Mouse (Mus musculus) hindbrain, embryonic 16.5 days (tissue): ENCODE data around the gene Scube1. TPM values are rescaled to one million over a fixed set of nuclear protein-coding genes. Genes with fewer than 3 reads are reported as not detected.

ENCODE experiments used
- ATAC-seq: fragments of 200-750 bp; cut with Nextera tagmentation; 2 replicates; pipeline ENCODE4 v1.8.0; 2017; ENCODE audit warnings: moderate TSS enrichment, moderate library complexity
- H3K27ac ChIP-seq: fragments of 300-500 bp; sonication (generic); 2 replicates; pipeline ENCODE4 v1.5.1; 2014; ENCODE audit warnings: low read depth, mild to moderate bottlenecking, control low read depth, low read length, moderate library complexity
- H3K27me3 ChIP-seq: fragments of 300-500 bp; sonication (generic); replicated peaks from 2 replicates; pipeline ENCODE4 v1.6.1; 2014; ENCODE audit warnings: low read length; ENCODE audit not compliant: control insufficient read depth, insufficient read depth
- H3K36me3 ChIP-seq: fragments of 300-500 bp; sonication (generic); 2 replicates; pipeline ENCODE4 v1.6.1; 2014; ENCODE audit warnings: mild to moderate bottlenecking, low read length, moderate library complexity, mixed read lengths; ENCODE audit not compliant: control insufficient read depth, insufficient read depth
- H3K4me1 ChIP-seq: fragments of 300-500 bp; sonication (generic); 2 replicates; pipeline ENCODE4 v1.6.1; 2014; ENCODE audit warnings: low read depth, low read length; ENCODE audit not compliant: control insufficient read depth, insufficient read depth
- H3K4me2 ChIP-seq: fragments of 300-500 bp; sonication (generic); 2 replicates; pipeline ENCODE4 v1.6.1; 2014; ENCODE audit warnings: mild to moderate bottlenecking, low read length, control low read depth, moderate library complexity
- H3K4me3 ChIP-seq: fragments of 300-500 bp; sonication (generic); 2 replicates; pipeline ENCODE4 v1.5.1; 2014; ENCODE audit warnings: mild to moderate bottlenecking, low read length, control low read depth, moderate library complexity
- H3K9ac ChIP-seq: fragments of 300-500 bp; sonication (generic); 2 replicates; pipeline ENCODE4 v1.6.1; 2014; ENCODE audit warnings: low read depth, mild to moderate bottlenecking, control low read depth, low read length, moderate library complexity
- H3K9me3 ChIP-seq: fragments of 300-500 bp; sonication (generic); 2 replicates; pipeline ENCODE4 v1.6.1; 2014; ENCODE audit warnings: mild to moderate bottlenecking, low read length, moderate library complexity; ENCODE audit not compliant: control insufficient read depth
- WGBS: fragments of 180-500 bp; shearing (Covaris S2); extraction: QIAGEN DNeasy Blood & Tissue Kit; methylation state at CpG from one replicate; pipeline ENCODE4 v1.1.7; 2014; 5-methylcytosine and 5-hydroxymethylcytosine counted together
- polyA plus RNA-seq: library from polyadenylated mRNA; unstranded; fragments of >200 nt; fragmentation: Nextera tagmentation; extraction: Ambion mirVana; gene quantifications from 2 replicates; pipeline ENCODE4 v1.2.1, GENCODE M21; 2015

Gene Scube1
- polyA plus RNA-seq, 1 experiment from 2014 or later: 5.8 TPM

GRCm38 (mm10) chr15:83678606-83679005, 46.2 kb downstream of the Scube1 start:
- H3K4me3 ChIP-seq: no peak overlapping the region
- H3K27me3 ChIP-seq: peaks cover 3% of the 10 kb centered on the region; the same call in 1 of the 2 replicates
- WGBS: 5% methylated on average over 11 of the region's 11 CpGs
- H3K27ac ChIP-seq: no peak overlapping the region
- no peaks in the 10 kb centered on the region for H3K36me3 ChIP-seq
- H3K4me1 ChIP-seq: peaks cover 15% of the 10 kb centered on the region
- no peak overlapping the region; the same call in 1 of the 2 replicates for H3K9ac ChIP-seq
- 0 out of 2 replicates have a peak, but pooled peaks have one; percentile 30 for ATAC-seq
- no peaks in the 10 kb centered on the region for H3K9me3 ChIP-seq
- H3K4me2 ChIP-seq: no peak overlapping the region; the same call in 1 of the 2 replicates

- H3K4me2 ChIP-seq: no peak overlapping the region
- no peak overlapping the region for H3K9ac ChIP-seq
- no peak overlapping the region for H3K27ac ChIP-seq
- WGBS: 7% methylated on average over 7 of the region's 7 CpGs
- H3K36me3 ChIP-seq: no peaks in the 10 kb centered on the region
- no peaks in the 10 kb centered on the region for H3K9me3 ChIP-seq
- H3K4me1 ChIP-seq: peaks cover 15% of the 10 kb centered on the region
- H3K4me3 ChIP-seq: no peak overlapping the region
- ATAC-seq: peak; percentile 52
- peaks cover 3% of the 10 kb centered on the region; the same call in 1 of the 2 replicates for H3K27me3 ChIP-seq
Observed at GRCm38 (mm10) chr15:83678089-83678488, 46.7 kb downstream of the Scube1 start.

GRCm38 (mm10) chr15:83677098-83677497, 47.7 kb downstream of the Scube1 start:
- Histone ChIP-seq H3K27me3 (peaks cover 3% of the 10 kb centered on the region; the same call in 1 of the 2 replicates), H3K36me3 (no peaks in the 10 kb centered on the region), H3K27ac (no peak overlapping the region), H3K4me3 (no peak overlapping the region), H3K4me1 (peaks cover 15% of the 10 kb centered on the region), H3K9ac (no peak overlapping the region), H3K9me3 (no peaks in the 10 kb centered on the region), H3K4me2 (no peak overlapping the region)
- WGBS: 95% methylated on average over 6 of the region's 6 CpGs
- no peak; the same call in 1 of the 2 replicates for ATAC-seq

GRCm38 (mm10) chr15:83676286-83676685, 48.5 kb downstream of the Scube1 start:
- no peak overlapping the region for H3K4me2 ChIP-seq
- H3K9me3 ChIP-seq: no peaks in the 10 kb centered on the region
- WGBS: 94% methylated on average over 3 of the region's 3 CpGs
- no peak overlapping the region for H3K9ac ChIP-seq
- ATAC-seq: no peak
- H3K27ac ChIP-seq: no peak overlapping the region
- H3K4me1 ChIP-seq: peaks cover 15% of the 10 kb centered on the region
- peaks cover 3% of the 10 kb centered on the region; the same call in 1 of the 2 replicates for H3K27me3 ChIP-seq
- no peaks in the 10 kb centered on the region for H3K36me3 ChIP-seq
- no peak overlapping the region for H3K4me3 ChIP-seq

- no peaks in the 10 kb centered on the region for H3K9me3 ChIP-seq
- peaks cover 10% of the 10 kb centered on the region for H3K4me1 ChIP-seq
- no peaks in the 10 kb centered on the region for H3K36me3 ChIP-seq
- H3K27me3 ChIP-seq: no peaks in the 10 kb centered on the region
- H3K4me3 ChIP-seq: no peak overlapping the region
- no peak for ATAC-seq
- 80% methylated on average over 3 of the region's 3 CpGs for WGBS
- H3K27ac ChIP-seq: no peak overlapping the region
- no peak overlapping the region for H3K4me2 ChIP-seq
- no peak overlapping the region for H3K9ac ChIP-seq
Observed at GRCm38 (mm10) chr15:83673621-83674020, 51.2 kb downstream of the Scube1 start.

GRCm38 (mm10) chr15:83667501-83667900, 57.3 kb downstream of the Scube1 start:
- Histone ChIP-seq H3K4me1 (no peaks in the 10 kb centered on the region; the same call in 1 of the 2 replicates), H3K9ac (no peak overlapping the region), H3K9me3 (no peaks in the 10 kb centered on the region), H3K36me3 (no peaks in the 10 kb centered on the region), H3K27me3 (no peaks in the 10 kb centered on the region), H3K4me2 (no peak overlapping the region), H3K4me3 (no peak overlapping the region), H3K27ac (no peak overlapping the region)
- 37% methylated on average over 6 of the region's 6 CpGs for WGBS
- ATAC-seq: no peak

- no peaks in the 10 kb centered on the region for H3K27me3 ChIP-seq
- H3K4me3 ChIP-seq: no peak overlapping the region
- no peaks in the 10 kb centered on the region; the same call in 1 of the 2 replicates for H3K4me1 ChIP-seq
- H3K9ac ChIP-seq: no peak overlapping the region
- no peak overlapping the region for H3K4me2 ChIP-seq
- no peaks in the 10 kb centered on the region for H3K36me3 ChIP-seq
- WGBS: 78% methylated on average over 10 of the region's 10 CpGs
- ATAC-seq: no peak
- no peak overlapping the region for H3K27ac ChIP-seq
- H3K9me3 ChIP-seq: no peaks in the 10 kb centered on the region
Observed at GRCm38 (mm10) chr15:83666418-83666817, 58.4 kb downstream of the Scube1 start.

GRCm38 (mm10) chr15:83665993-83666392, 58.8 kb downstream of the Scube1 start:
- H3K4me1 ChIP-seq: no peaks in the 10 kb centered on the region; the same call in 1 of the 2 replicates
- no peak overlapping the region for H3K9ac ChIP-seq
- 73% methylated on average over 6 of the region's 6 CpGs for WGBS
- H3K27me3 ChIP-seq: no peaks in the 10 kb centered on the region
- no peak overlapping the region for H3K4me3 ChIP-seq
- H3K36me3 ChIP-seq: no peaks in the 10 kb centered on the region
- no peak for ATAC-seq
- H3K4me2 ChIP-seq: no peak overlapping the region
- no peaks in the 10 kb centered on the region for H3K9me3 ChIP-seq
- H3K27ac ChIP-seq: no peak overlapping the region

- Histone ChIP-seq H3K9me3 (no peaks in the 10 kb centered on the region), H3K9ac (no peak overlapping the region), H3K27ac (no peak overlapping the region), H3K36me3 (no peaks in the 10 kb centered on the region), H3K4me1 (no peaks in the 10 kb centered on the region; the same call in 1 of the 2 replicates), H3K4me2 (no peak overlapping the region), H3K27me3 (no peaks in the 10 kb centered on the region), H3K4me3 (no peak overlapping the region)
- 0 out of 2 replicates have a peak, but pooled peaks have one; percentile 52 for ATAC-seq
- WGBS: 60% methylated on average over 5 of the region's 5 CpGs
Observed at GRCm38 (mm10) chr15:83664722-83665121, 60.1 kb downstream of the Scube1 start.
